Mouse (Mus musculus) E14TG2a.4 (cell line): ENCODE results near the gene Usp18.

Experiments used
- CTCF ChIP-seq: conservative IDR thresholded peaks from 2 replicates; pipeline ENCODE4 v1.5.1; 2014; ENCODE audit warnings: low read length
- NANOG ChIP-seq: IDR thresholded peaks from 2 replicates; pipeline ENCODE4 v1.6.1; 2014; ENCODE audit warnings: borderline replicate concordance, low read length, mixed read lengths
- POU5F1 ChIP-seq: IDR thresholded peaks from 2 replicates; pipeline ENCODE4 v1.6.1; 2014; ENCODE audit warnings: low read length, borderline replicate concordance

GRCm38 (mm10) chr6:121210926-121211289 lies 34.8 kb upstream of the Usp18 start:
- no peak for TF ChIP-seq CTCF
- no peak for TF ChIP-seq POU5F1
- no peak for TF ChIP-seq NANOG
